Mouse (Mus musculus) effector memory CD4-positive, alpha-beta T cell, adult 5 months (primary cell): Measurements from ENCODE around the gene Gm4767. TPM values are rescaled to one million over a fixed set of nuclear protein-coding genes. Genes with fewer than 3 reads are reported as not detected.

ENCODE experiments used
- polyA plus RNA-seq: library from polyadenylated mRNA; unstranded; fragments of 100-300 nt; shearing (Covaris generic); gene quantifications from one replicate; pipeline ENCODE4 v1.2.1, GENCODE M21; 2017

The Gm4767 gene
- 2.4 TPM for polyA plus RNA-seq

DNA sequence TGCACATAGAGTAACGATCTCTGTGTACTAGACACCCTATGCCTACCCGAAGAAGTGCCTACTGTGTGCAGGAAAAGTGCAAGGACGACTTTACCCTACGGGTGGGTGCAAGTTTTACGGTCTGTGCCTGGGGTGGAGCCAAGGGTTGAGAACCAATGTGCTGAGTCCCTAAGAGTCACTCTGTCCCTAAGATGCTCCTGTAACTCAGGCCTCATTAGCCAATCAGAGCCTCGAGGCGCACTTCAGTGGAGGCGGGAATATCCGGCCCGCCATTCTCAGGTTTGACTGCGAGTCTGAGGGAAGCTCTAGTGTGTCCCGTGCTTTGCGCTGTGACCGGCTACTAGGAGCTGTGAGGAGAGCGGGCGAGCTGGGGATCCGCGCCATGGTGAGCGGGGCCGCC lies at the start of gene Gm4767:
Gene Gm4767 (plus strand): TSS at position 288 of the 400 bp plus-strand sequence.

GRCm38 (mm10) chr10:81770506-81771403 lies 41.2 kb upstream of the Gm4767 start, which contains the start of gene Gm3055:
Gene Gm3055, minus strand, starts transcription at chr10:81771161.

DNA sequence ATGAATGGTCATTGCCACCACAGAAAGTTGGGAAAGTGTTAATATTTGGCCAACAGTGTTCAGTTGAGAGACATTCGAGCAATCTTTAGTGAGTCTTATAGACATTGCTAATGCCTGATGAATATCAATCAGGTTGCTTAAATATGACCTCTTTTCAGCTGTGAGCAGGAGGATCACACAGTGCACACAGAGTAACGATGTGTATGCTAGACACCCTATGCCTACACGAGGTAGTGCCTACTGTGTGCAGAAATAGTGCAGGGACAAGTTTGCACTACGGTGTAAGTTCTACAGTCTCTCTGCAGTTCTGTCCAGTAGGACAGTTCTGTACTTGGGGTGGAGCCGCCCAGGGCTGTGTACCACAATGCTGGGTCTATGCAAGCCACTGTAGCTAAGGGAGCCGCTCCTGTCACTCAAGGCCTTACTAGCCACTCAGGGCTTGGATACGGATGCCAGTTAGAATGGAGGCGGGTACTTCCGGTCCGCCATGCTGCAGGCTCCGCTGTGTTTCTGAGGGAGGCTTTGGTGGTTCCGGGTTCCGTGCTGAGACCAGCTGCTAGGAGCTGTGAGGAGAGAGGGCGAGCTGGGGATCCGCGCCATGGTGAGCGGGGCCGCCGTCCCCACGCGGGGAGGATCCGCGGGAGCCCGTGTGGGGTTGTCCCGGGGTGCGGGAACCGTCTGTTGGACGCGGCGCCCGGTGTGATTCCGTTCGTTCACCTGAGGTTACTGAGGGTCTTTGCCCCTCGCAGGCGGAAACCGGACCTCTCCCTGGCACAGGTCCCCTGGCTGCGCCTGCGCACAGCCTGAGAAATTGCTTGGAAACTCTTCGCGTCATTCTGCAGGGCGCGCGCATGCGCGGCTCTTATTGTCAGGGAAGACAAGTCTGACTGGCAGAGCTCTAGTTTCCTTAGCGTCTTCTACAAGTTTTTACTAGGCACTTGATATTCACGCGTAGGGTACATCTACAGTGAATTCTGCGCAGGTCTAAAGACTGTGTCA lies 51.7 kb downstream of the Gm4767 start, which contains the start of gene Gm32687:
Gene Gm32687 (plus strand): TSS at position 526 of the 999 bp plus-strand sequence.

Other genes with a start within 250 kb of the Gm4767 start
- gene Tle2, start 237.6 kb upstream of the Gm4767 start, polyA plus RNA-seq = 1.2 TPM
- gene Tle6, start 211.1 kb upstream of the Gm4767 start, polyA plus RNA-seq = 1.5 TPM
- gene BC025920, start 205.9 kb upstream of the Gm4767 start, polyA plus RNA-seq = 2.0 TPM
- 7.3 TPM for gene Sirt6, start 184.4 kb upstream of the Gm4767 start, polyA plus RNA-seq
- gene Ankrd24, start 183.6 kb upstream of the Gm4767 start, polyA plus RNA-seq = 2.4 TPM
- gene Gm10778, start 163.1 kb upstream of the Gm4767 start, polyA plus RNA-seq = 1.9 TPM
- gene Zfp433, start 107.4 kb upstream of the Gm4767 start, polyA plus RNA-seq = 10.5 TPM
- 15.5 TPM for gene Gm3055, start 41.0 kb upstream of the Gm4767 start, polyA plus RNA-seq
- 3.6 TPM for gene Gm32687, start 51.7 kb downstream of the Gm4767 start, polyA plus RNA-seq
- gene Zfp781, start 118.3 kb downstream of the Gm4767 start, polyA plus RNA-seq = 3.4 TPM
- gene Zfp873, start 235.9 kb downstream of the Gm4767 start, polyA plus RNA-seq = 3.7 TPM